Mouse (Mus musculus) inflammation-experienced regulatory T-cells, adult 6 months (primary cell): ENCODE data around the gene Gm17402. TPM values are rescaled to one million over a fixed set of nuclear protein-coding genes. Genes with fewer than 3 reads are reported as not detected.

Experiments used
- polyA plus RNA-seq, 3 experiments: library from polyadenylated mRNA; unstranded; fragments of 100-300 nt; shearing (Covaris generic); gene quantifications; one replicate each; pipeline ENCODE4 v1.2.1; 2017

Gene Gm17402
- polyA plus RNA-seq, 3 experiments from 2014 or later, result not detected

Other genes starting within 250 kb of the Gm17402 start
- 1 to 10 TPM in 2 of 3 experiments, under 1 TPM in 1; 0.92 to 8.6 (median 2.0) TPM for gene Mlf1, start 1.1 kb downstream of the Gm17402 start, polyA plus RNA-seq
- 10 to 100 TPM; 30.4 to 39.0 (median 36.3) TPM for gene Gfm1, start 54.9 kb upstream of the Gm17402 start, polyA plus RNA-seq
- 100 to 1,000 TPM in 1 of 3 experiments, 10 to 100 TPM in 2; 63.2 to 167 (median 73.1) TPM for gene Lxn, start 88.8 kb upstream of the Gm17402 start, polyA plus RNA-seq
- gene Rarres1, start 140.4 kb upstream of the Gm17402 start, polyA plus RNA-seq, result not detected
- gene Mfsd1, start 207.6 kb upstream of the Gm17402 start, polyA plus RNA-seq, result 10 to 100 TPM; 35.0 to 44.5 (median 35.5) TPM